Mouse (Mus musculus): ENCODE results near the gene Gimap4. TPM values are rescaled to one million over a fixed set of nuclear protein-coding genes. Genes with fewer than 3 reads are reported as not detected.

The Gimap4 gene
- 10 to 100 TPM; 46.9 to 57.4 TPM for total RNA-seq (2021)

- intact Hi-C loops (cut with DNase I), result loop anchor here (2.0 to 5.0 kb wide), 2 partner anchors 37 to 62 kb away; partner anchors contain the start of genes Gimap5 and Gimap8
- DNase-seq, result no peak
Observed at GRCm38 (mm10) chr6:48684319-48684718, at the start of gene Gimap4. Gene Gimap4, plus strand, starts transcription at chr6:48684549.

- no peak for DNase-seq
- intact Hi-C loops (cut with DNase I), result no loop called here
Observed at GRCm38 (mm10) chr6:48635105-48635504, 49.2 kb upstream of the Gimap4 start.

GRCm38 (mm10) chr6:48636515-48636914, 47.8 kb upstream of the Gimap4 start:
- DNase-seq, result peak; percentile 52 to 71
- intact Hi-C loops (cut with DNase I), result no loop called here

- DNase-seq, result no peak
- intact Hi-C loops (cut with DNase I), result no loop called here
Observed at GRCm38 (mm10) chr6:48637811-48638500, 46.4 kb upstream of the Gimap4 start.

GRCm38 (mm10) chr6:48638553-48638952, 45.8 kb upstream of the Gimap4 start:
- intact Hi-C loops (cut with DNase I), result no loop called here

GRCm38 (mm10) chr6:48641391-48641790, 43.0 kb upstream of the Gimap4 start:
- DNase-seq, result no peak
- intact Hi-C loops (cut with DNase I), result loop anchor here (2.0 kb wide), 1 partner anchor 59 kb away; no protein-coding TSS in a partner anchor

More at GRCm38 (mm10) chr6:48638553-48638952, 45.8 kb upstream of the Gimap4 start:
- DNase-seq, result no peak

GRCm38 (mm10) chr6:48642764-48643292, 41.5 kb upstream of the Gimap4 start:
- intact Hi-C loops (cut with DNase I), result loop anchor here (1.0 to 2.0 kb wide), 2 partner anchors 104 to 465 kb away; no protein-coding TSS in a partner anchor
- peak; percentile 43 to 74 for DNase-seq

- intact Hi-C loops (cut with DNase I), result loop anchor here (1.0 to 5.0 kb wide), 5 partner anchors 37 to 312 kb away; partner anchors contain the start of gene Gimap4
- peak; percentile 79 to 85 for DNase-seq
Observed at GRCm38 (mm10) chr6:48645660-48646308, 38.6 kb upstream of the Gimap4 start.

- DNase-seq, result no peak
- intact Hi-C loops (cut with DNase I), result loop anchor here (2.0 to 5.0 kb wide), 4 partner anchors 36 to 311 kb away; partner anchors contain the start of gene Gimap4
Observed at GRCm38 (mm10) chr6:48646309-48646690, 38.0 kb upstream of the Gimap4 start.

GRCm38 (mm10) chr6:48646995-48647394, 37.4 kb upstream of the Gimap4 start, which contains the start of gene Gimap8:
Gene Gimap8, plus strand, starts transcription at chr6:48647234.
- intact Hi-C loops (cut with DNase I), result loop anchor here (1.0 to 5.0 kb wide), 5 partner anchors 35 to 310 kb away; partner anchors contain the start of genes Gimap4 and Gimap5
- peak; percentile 65 to 71 for DNase-seq

- DNase-seq, result no peak
- intact Hi-C loops (cut with DNase I), result loop anchor here (1.0 to 5.0 kb wide), 5 partner anchors 35 to 310 kb away; partner anchors contain the start of genes Gimap4 and Gimap5
Observed at GRCm38 (mm10) chr6:48647611-48648010, 36.7 kb upstream of the Gimap4 start.

GRCm38 (mm10) chr6:48648779-48649178, 35.6 kb upstream of the Gimap4 start:
- DNase-seq, result no peak

GRCm38 (mm10) chr6:48650041-48650440, 34.3 kb upstream of the Gimap4 start:
- intact Hi-C loops (cut with DNase I), result no loop called here
- DNase-seq, result no peak

More at GRCm38 (mm10) chr6:48648779-48649178, 35.6 kb upstream of the Gimap4 start:
- intact Hi-C loops (cut with DNase I), result loop anchor here (5.0 kb wide), 3 partner anchors 34 to 309 kb away; partner anchors contain the start of gene Gimap4

GRCm38 (mm10) chr6:48658721-48659120, 25.6 kb upstream of the Gimap4 start:
- intact Hi-C loops (cut with DNase I), result loop anchor here (1.0 kb wide), 1 partner anchor 32 kb away; no protein-coding TSS in a partner anchor
- DNase-seq, result no peak

GRCm38 (mm10) chr6:48664750-48665149, 19.6 kb upstream of the Gimap4 start:
- intact Hi-C loops (cut with DNase I), result no loop called here
- no peak for DNase-seq

GRCm38 (mm10) chr6:48665471-48665870, 18.9 kb upstream of the Gimap4 start:
- DNase-seq, result no peak
- intact Hi-C loops (cut with DNase I), result no loop called here

GRCm38 (mm10) chr6:48666159-48666586, 18.2 kb upstream of the Gimap4 start:
- no peak for DNase-seq
- intact Hi-C loops (cut with DNase I), result no loop called here

- DNase-seq, result no peak
- intact Hi-C loops (cut with DNase I), result no loop called here
Observed at GRCm38 (mm10) chr6:48668022-48668421, 16.3 kb upstream of the Gimap4 start.

GRCm38 (mm10) chr6:48669446-48669969, 14.8 kb upstream of the Gimap4 start:
- intact Hi-C loops (cut with DNase I), result no loop called here
- no peak for DNase-seq

- DNase-seq, result no peak
- intact Hi-C loops (cut with DNase I), result no loop called here
Observed at GRCm38 (mm10) chr6:48674291-48675058, 9.9 kb upstream of the Gimap4 start.
